Mouse (Mus musculus): ENCODE data around the gene Wdfy1.

DNA sequence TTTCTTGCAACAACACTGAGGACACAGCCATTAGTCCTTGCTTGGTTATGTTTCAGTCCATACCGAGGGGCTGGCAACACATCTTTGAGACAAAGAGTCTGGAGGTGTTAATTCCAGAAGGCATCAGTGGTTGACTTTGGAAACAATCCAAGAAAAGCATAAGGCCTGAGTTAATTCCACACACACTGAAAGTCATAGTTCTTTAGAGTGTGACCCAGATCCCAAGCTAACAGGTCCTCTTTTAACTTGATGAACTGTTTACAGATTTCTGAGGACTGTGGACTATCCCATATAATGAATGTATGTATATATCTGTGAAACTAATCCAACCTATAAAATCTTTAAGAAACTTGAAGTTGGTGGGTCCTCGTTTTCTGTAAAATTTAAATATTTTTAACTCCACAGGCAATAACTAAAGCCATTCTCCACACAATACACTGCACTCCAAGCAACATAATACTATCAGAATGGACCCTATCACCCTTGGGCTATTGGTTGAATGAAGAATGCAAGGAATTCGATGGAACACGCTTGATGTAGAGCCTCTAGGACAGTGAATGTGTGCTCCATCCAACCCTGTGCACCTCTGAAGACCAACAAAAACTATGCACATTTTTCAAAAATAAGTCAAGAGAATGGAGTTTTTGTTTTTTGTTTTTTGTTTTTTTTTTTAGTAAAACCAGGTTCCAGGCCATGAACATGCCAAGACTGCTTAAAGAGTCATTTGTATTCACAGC is 120.0 kb downstream of the Wdfy1 start:
- TF ChIP-seq POLR2A (IDR thresholded peaks at IDR 0.05; ENCODE audit: borderline replicate concordance, control insufficient read depth, low read depth, low read length) (no peak), CTCF (IDR thresholded peaks at IDR 0.05; ENCODE audit: control insufficient read depth, insufficient read depth, low read length) (no peak)

All from bone marrow, adult 2 months (tissue).